Mouse (Mus musculus) kidney, adult 2 months (tissue): Measurements from ENCODE around the gene Prrt1.

Experiments
- CTCF ChIP-seq: fragments of 200-500 bp; conservative IDR thresholded peaks from 2 replicates; pipeline ENCODE4 v1.5.1; 2011; ENCODE audit warnings: low read depth, mild to moderate bottlenecking, control low read depth, low read length, moderate library complexity, mixed read lengths; ENCODE audit not compliant: insufficient read depth, insufficient read length
- POLR2A ChIP-seq: fragments of 200-500 bp; IDR thresholded peaks from one replicate; pipeline ENCODE4 v1.6.1; 2011; ENCODE audit warnings: low read depth, low read length, control low read depth

DNA sequence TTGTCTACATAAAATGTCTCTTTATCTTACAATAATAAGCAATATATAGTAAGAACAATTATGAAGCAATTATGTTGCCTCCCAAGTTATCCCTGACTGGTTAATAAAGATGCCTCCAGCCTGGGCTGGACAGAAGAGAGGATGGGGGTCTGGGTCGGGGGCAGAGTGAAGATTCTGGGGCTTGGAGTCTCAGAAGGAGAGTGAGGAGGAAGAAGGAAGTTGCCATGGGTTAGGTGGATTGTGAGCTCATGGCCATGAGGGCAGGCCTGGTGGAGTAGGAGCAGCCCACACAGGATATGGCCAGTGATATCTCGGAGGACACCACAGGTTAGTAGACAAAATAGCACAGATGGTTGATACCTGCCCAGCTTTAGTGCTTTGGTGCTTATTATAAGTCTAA is 28.8 kb downstream of the Prrt1 start:
- TF ChIP-seq CTCF (no peak), POLR2A (no peak)
